Mouse (Mus musculus) midbrain, embryonic 10.5 days (tissue): ENCODE measurements at regions not wholly inside any gene's neighbourhood (a gene's known extent, or its start where the extent isn't known, plus 50 kb on each side); places are given as distances from the start of the nearest gene placed in this dataset.

Experiments
- DNase-seq: peaks from one replicate; pipeline ENCODE4 v3.0.0-alpha.2; 2017; ENCODE audit warnings: low spot score
- H3K27ac ChIP-seq: fragments of 300-500 bp; sonication (generic); replicated peaks from 2 replicates; pipeline ENCODE4 v1.5.1; 2016; ENCODE audit warnings: mild to moderate bottlenecking
- H3K27me3 ChIP-seq: fragments of 300-500 bp; sonication (generic); 2 replicates; pipeline ENCODE4 v1.6.1; 2016; ENCODE audit warnings: low read depth, mild to moderate bottlenecking; ENCODE audit not compliant: poor library complexity, severe bottlenecking
- H3K36me3 ChIP-seq: fragments of 300-500 bp; sonication (generic); 2 replicates; pipeline ENCODE4 v1.6.1; 2016; ENCODE audit warnings: mild to moderate bottlenecking, moderate library complexity
- H3K4me1 ChIP-seq: fragments of 300-500 bp; sonication (generic); 2 replicates; pipeline ENCODE4 v1.6.1; 2016
- H3K4me3 ChIP-seq: fragments of 300-500 bp; sonication (generic); 2 replicates; pipeline ENCODE4 v1.5.1; 2016; ENCODE audit warnings: mild to moderate bottlenecking, moderate library complexity
- H3K9me3 ChIP-seq: fragments of 300-500 bp; sonication (generic); replicated peaks from 2 replicates; pipeline ENCODE4 v1.6.1; 2016; ENCODE audit warnings: mild to moderate bottlenecking
- WGBS: fragments of 180-500 bp; shearing (Covaris S2); methylation state at CpG from one replicate; pipeline ENCODE4 v1.1.7; 2016; 5-methylcytosine and 5-hydroxymethylcytosine counted together

DNA sequence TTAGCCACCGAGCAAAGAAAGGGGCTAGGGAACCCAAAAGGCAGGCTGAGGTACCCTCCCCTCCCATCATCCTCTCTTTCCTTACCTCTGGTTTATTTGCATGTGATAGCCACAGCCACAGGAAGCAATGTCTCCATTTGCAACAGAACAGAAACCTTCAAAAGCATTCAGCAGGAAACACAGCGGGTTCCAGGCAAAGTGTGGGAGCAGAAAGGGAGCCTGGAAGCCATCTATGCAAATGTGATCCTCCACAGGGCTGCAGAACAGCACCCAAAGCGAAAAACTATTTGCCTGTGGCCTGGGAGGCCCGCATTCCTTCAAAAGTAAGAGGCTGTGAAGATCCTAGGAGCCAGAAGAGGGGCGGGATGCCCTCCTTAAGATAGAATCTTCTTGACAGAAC lies 177.6 kb downstream of the Sox9 start:
- Histone ChIP-seq H3K9me3 (no peaks in the 10 kb centered on the region), H3K4me3 (no peak overlapping the region), H3K27ac (peak overlapping the region; percentile 57; the same call in 1 of the 2 replicates), H3K36me3 (no peaks in the 10 kb centered on the region), H3K27me3 (peaks cover 22% of the 10 kb centered on the region), H3K4me1 (peaks cover 36% of the 10 kb centered on the region)
- no peak for DNase-seq
- 10% methylated on average over 5 of the region's 5 CpGs for WGBS

DNA sequence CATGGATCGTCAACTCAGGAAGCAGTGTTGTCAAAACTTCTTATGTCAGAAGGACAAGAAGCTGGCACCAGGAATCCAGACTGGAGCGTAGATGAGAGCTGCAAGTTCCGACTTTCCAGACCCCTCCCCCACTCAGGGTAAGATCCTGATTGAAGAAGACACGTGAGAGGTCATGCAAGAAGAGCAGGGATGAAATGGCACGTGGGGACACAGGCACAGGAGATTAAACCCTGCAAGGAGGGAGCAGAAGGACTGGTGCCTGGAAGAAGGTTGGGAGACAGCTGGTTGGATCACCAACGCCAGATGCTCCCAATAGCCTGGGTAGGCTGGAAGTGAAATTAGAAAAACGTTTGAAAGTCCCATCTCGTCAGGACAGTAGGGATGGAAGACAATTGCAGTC lies 191.3 kb downstream of the Sox9 start:
- no peak for DNase-seq
- Histone ChIP-seq H3K4me1 (peaks cover 29% of the 10 kb centered on the region), H3K4me3 (no peak overlapping the region), H3K27ac (0 out of 2 replicates have a peak overlapping the region, but pooled peaks have one; percentile 13), H3K36me3 (no peaks in the 10 kb centered on the region), H3K9me3 (no peaks in the 10 kb centered on the region), H3K27me3 (peaks cover 14% of the 10 kb centered on the region)
- 67% methylated on average over 8 of the region's 8 CpGs for WGBS

DNA sequence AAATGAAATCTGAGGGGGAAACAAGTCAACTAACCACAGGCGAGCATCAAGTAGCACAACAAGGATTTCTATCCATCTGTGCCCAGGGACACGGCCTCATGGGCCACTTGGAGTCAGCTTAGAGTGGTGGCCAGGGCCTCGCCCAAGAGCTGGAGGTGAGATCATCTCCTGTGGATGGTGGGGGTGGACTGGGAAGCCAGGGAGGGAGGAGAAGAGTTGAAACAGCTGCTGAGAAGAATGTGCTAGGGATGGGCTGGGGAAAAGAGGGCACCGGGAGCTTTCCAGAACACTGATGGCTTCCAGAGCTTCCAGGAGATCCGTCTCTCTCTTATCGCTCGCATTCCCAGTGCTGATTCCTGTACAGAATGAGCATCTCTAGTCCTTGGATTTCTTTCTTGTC lies 192.9 kb downstream of the Sox9 start:
- DNase-seq = no peak
- Histone ChIP-seq H3K27me3 (peaks cover 25% of the 10 kb centered on the region), H3K9me3 (no peaks in the 10 kb centered on the region), H3K36me3 (no peaks in the 10 kb centered on the region), H3K4me3 (no peak overlapping the region), H3K27ac (no peak overlapping the region), H3K4me1 (peaks cover 38% of the 10 kb centered on the region)
- 95% methylated on average over 7 of the region's 7 CpGs for WGBS

DNA sequence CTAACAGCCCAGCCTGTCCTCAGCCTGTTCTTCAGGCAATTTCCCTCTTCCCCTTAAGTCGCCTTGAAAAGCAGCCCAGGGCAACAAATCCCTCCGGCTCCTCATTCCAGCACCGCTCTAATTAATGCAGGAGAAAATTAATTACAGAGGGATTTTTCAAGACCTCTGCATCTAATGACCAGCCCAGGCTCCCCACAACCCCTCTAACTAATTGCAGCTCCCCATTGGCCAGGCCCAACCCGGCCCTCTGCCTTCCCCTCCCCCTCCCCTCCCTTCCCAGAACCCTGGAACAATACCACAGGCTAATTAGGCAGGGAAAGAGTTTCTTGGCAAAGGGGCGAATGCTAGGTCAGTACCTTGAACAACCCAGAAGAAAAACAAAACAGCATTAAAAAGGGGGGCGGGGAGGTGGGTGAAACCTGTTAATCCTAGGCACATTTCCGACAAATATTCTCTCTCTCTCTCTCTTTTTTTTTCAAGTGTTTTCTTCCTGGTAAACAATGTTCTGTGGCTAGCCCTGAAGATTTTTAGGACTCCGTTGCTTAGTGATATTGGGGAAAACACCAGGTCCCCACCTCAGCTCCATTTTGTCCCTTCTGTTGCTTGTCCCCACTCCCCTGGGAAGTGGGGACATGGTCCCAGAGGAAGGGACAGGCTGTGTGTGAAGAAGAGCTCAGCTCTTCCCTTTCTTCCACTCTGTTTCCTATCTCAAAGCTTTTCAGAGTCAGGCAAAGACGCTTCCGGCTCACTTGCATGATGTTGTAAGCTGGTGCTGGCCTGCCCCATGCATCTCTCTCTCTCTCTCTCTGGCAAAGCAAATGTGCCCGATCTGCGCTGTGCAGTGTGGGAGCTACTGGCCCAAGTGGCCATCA lies 195.1 kb downstream of the Sox9 start:
- no peak for DNase-seq
- Histone ChIP-seq H3K27ac (peak overlapping the region; percentile 79), H3K9me3 (no peaks in the 10 kb centered on the region), H3K4me1 (peaks cover 46% of the 10 kb centered on the region), H3K4me3 (peak overlapping the region; percentile 20; the same call in 1 of the 2 replicates), H3K36me3 (no peaks in the 10 kb centered on the region), H3K27me3 (peaks cover 25% of the 10 kb centered on the region)
- WGBS = 11% methylated on average over 12 of the region's 12 CpGs

DNA sequence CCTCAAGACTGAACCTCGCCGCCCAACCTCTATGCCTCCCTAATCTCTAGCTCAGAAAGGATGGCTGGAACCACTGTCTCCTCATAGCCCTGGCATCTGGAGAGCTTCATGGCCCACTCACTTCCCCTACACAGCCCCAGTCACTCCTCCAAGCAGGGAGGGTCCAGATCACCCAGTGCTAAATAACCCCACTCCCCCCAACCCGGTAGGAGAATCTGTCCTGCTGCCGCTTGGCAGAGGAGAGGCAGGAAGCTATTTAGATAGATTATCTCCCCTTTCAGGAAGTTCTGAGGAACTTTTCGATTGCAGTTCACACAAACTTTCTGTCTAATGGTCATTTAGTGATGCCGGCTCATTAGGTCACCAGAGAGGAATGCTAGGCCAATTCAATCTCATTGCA lies 196.9 kb downstream of the Sox9 start:
- 66% methylated on average over 6 of the region's 6 CpGs for WGBS
- no peak for DNase-seq
- Histone ChIP-seq H3K27me3 (peaks cover 25% of the 10 kb centered on the region), H3K4me1 (peaks cover 56% of the 10 kb centered on the region), H3K9me3 (no peaks in the 10 kb centered on the region), H3K4me3 (no peak overlapping the region), H3K36me3 (no peaks in the 10 kb centered on the region), H3K27ac (peak overlapping the region; percentile 79)

DNA sequence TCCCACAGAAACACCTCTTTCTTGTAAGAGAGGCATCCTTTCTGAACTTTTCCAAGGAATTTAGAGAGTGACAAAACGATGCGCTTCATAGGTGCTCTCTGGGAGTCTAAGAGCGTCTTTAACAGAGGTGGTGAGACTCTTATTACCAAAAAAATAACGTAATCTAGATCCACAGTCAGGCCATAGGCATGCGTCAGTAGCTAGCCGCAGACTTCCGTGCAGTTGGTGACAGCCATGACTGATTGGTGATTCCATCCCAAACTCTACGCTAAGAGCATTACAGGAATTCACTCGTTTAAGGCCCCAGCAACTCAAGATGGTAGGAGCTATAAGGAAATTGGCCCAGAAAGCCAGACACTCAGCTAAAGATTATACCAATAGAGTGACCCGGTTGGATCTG lies 197.4 kb downstream of the Sox9 start:
- 91% methylated on average over 10 of the region's 10 CpGs for WGBS
- H3K27me3 ChIP-seq = peaks cover 25% of the 10 kb centered on the region
- no peaks in the 10 kb centered on the region for H3K9me3 ChIP-seq
- H3K36me3 ChIP-seq = no peaks in the 10 kb centered on the region
- no peak for DNase-seq
- H3K4me1 ChIP-seq = peaks cover 56% of the 10 kb centered on the region
- H3K4me3 ChIP-seq = no peak overlapping the region
- peak overlapping the region; percentile 79; the same call in 1 of the 2 replicates for H3K27ac ChIP-seq

DNA sequence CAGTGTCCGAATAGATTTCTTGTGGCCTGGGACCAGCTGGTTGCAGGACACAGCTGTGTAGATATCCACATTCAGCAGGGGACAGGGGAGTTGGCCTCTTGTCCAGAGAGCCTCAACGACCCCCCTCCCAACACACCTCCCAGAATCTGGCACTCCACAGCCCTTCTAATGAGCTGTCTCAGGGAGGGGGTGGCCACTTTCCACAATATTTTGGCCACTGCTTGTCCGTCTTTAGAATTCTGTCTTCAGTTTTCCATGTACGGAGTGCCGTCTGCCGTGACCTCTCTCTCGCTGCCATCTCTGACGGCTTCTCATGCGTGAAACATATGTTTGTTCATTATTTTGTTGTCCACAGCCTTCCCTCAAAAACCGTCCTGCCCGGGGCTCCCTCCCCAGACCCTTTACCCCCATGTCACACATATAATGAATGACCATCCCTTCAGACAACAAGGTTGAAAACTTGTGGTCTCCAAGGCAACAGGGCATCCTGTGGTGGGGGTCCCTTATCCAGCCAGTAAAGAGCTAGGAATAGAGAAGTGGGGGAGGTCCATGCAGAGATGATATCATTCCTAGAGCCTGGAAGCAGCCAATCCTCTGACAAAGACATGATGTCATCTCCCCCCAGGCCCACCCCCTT lies 200.3 kb downstream of the Sox9 start:
- H3K27me3 ChIP-seq = peaks cover 27% of the 10 kb centered on the region
- DNase-seq = peak; percentile 51
- no peak overlapping the region for H3K4me3 ChIP-seq
- 72% methylated on average over 11 of the region's 11 CpGs for WGBS
- peaks cover 43% of the 10 kb centered on the region for H3K4me1 ChIP-seq
- H3K9me3 ChIP-seq = no peaks in the 10 kb centered on the region
- no peaks in the 10 kb centered on the region for H3K36me3 ChIP-seq
- peak overlapping the region; percentile 83 for H3K27ac ChIP-seq

DNA sequence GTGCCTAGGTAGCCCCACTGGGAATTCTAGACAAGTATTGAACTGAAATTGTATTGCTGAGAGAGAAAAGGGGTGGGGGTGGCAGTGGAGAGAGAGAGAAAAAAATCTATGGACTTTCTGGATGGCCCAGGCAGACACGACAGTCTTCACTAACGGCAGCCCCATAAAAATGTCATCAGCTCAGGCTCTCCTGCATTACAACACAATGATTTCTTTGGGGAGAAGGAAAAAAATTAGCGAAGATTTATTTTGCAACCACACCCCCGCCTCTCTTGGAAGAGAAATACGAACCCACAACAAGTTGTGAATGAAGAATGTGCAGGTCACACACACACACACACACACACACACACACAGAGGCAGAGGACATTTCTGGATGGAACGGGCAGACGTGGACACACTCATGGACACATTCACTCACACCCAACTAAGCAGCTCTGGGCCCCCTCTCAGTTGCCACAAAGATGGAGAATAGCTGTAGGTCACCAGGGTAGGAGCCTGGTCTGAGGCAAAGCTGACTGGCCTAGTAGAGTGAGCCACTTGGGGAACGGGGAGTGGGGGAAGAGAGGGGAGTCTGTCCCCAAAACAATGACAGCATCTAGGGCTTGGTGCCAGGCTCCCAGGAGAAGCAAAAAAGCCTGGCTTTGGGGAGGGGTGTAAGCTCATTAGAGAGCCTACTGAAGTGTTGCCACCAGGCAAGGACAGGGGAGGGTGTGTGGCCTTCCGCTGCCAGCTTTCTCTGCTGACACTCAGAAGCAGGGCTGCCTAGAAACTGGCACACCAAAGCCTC lies 201.0 kb downstream of the Sox9 start:
- peaks cover 41% of the 10 kb centered on the region for H3K4me1 ChIP-seq
- WGBS = 83% methylated on average over 9 of the region's 9 CpGs
- H3K4me3 ChIP-seq = no peak overlapping the region
- H3K36me3 ChIP-seq = no peaks in the 10 kb centered on the region
- DNase-seq = no peak
- H3K9me3 ChIP-seq = no peaks in the 10 kb centered on the region
- peak overlapping the region; percentile 83 for H3K27ac ChIP-seq
- H3K27me3 ChIP-seq = peaks cover 28% of the 10 kb centered on the region

DNA sequence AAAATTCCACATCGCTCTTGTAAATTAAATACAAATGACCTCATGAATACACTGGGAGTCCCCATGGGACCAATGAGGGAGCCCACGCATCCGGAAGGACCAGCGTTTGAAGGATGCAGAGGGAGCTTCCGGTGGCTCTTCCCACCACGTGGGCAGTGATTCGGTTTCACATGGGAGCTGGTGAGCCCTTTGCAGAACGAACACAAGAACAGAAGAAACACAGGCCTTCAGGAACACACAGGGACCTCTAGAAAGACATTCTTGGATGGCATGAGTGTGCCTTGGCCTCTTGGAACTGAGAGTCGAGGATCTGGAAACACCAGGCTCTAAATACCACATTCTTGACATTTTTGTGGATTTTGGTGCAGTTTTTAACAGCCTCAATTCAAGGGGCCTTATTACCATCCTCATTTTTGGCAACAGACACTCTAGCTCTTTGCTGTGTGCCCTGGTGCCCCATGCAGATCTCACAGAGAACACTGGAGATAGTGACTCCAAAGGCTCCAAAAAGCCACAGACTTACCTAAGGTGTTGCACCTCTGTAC lies 204.1 kb downstream of the Sox9 start:
- Histone ChIP-seq H3K36me3 (no peaks in the 10 kb centered on the region), H3K9me3 (no peaks in the 10 kb centered on the region), H3K27ac (no peak overlapping the region), H3K4me3 (no peak overlapping the region), H3K27me3 (peaks cover 35% of the 10 kb centered on the region), H3K4me1 (peaks cover 54% of the 10 kb centered on the region)
- DNase-seq = no peak
- WGBS = 86% methylated on average over 9 of the region's 9 CpGs

DNA sequence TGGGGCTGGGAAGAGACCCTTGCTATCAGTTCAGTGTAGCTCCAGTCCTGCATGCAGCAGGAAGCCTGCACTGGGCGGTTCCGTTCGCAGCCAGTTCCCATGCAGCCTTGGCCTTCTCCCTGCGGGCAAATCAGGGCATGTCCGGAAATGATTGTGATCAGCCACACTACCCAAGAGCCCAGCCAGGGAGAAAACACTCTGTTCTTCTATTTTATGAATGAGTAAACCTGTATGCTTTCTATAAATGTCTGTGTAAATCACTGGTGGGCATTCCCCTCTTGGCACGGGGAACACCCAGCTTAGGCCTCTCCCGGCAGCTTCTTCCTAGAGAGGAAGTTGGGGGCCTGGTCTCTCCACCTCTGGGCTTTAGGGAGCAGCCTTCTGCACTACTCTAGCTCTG lies 205.8 kb downstream of the Sox9 start:
- peaks cover 54% of the 10 kb centered on the region for H3K4me1 ChIP-seq
- H3K27ac ChIP-seq = peak overlapping the region; percentile 53
- 92% methylated on average over 7 of the region's 7 CpGs for WGBS

DNA sequence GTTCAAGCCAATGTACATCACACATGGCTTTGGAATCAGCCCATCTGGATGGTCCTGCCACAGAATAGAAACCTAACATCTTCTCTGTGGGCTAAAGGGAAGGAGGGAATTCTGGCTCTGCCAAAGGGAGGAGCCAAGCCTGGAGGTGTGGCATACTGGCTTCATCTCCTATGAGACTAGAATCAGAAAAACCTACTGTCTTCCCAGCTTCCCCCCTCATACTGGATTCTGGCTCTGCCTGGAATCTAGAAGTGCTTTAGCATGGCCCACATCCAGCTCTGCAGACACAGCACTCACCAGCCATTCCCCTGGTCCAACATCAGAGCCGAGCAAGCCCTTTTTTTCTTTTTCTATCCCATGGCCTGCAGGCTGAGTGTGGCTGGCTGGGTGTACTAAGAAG lies 206.9 kb downstream of the Sox9 start:
- Histone ChIP-seq H3K9me3 (no peaks in the 10 kb centered on the region), H3K27ac (peak overlapping the region; percentile 74), H3K36me3 (no peaks in the 10 kb centered on the region), H3K27me3 (peaks cover 44% of the 10 kb centered on the region), H3K4me1 (peaks cover 44% of the 10 kb centered on the region), H3K4me3 (no peak overlapping the region)
- no peak for DNase-seq
- 75% methylated on average over 1 of the region's 1 CpGs for WGBS

More for the DNA sequence above, 205.8 kb downstream of the Sox9 start:
- Histone ChIP-seq H3K9me3 (no peaks in the 10 kb centered on the region), H3K4me3 (no peak overlapping the region), H3K27me3 (peaks cover 42% of the 10 kb centered on the region), H3K36me3 (no peaks in the 10 kb centered on the region)
- DNase-seq = no peak

DNA sequence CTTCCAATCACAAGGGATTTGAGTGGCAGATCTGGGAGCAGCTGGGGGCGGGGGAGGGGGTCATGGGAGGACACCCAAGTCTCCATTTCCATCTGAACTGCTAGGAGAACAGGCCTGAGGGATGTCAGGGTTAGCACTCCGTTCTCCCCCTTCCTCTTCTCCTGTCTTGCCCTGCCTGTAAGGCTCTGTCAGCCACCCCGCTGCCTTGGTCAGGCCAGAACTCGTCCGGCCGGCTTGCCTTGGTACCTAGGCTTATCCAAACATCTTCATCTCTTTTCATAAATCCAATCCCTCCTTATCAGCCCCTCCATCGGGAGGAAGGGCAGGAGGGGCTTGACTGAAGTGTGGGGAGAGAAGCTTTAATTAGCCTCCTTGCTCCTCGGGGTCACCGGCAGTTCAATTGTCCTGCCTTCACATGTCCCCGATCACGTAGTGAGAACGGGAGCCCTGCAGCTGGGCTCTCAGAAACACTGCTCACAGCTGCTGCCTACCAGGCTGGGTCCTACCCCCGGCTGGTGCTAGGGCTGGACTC lies 208.0 kb downstream of the Sox9 start:
- 33% methylated on average over 13 of the region's 13 CpGs for WGBS
- H3K27me3 ChIP-seq = peaks cover 44% of the 10 kb centered on the region
- peaks cover 44% of the 10 kb centered on the region for H3K4me1 ChIP-seq
- no peaks in the 10 kb centered on the region for H3K36me3 ChIP-seq
- H3K4me3 ChIP-seq = no peak overlapping the region
- no peaks in the 10 kb centered on the region for H3K9me3 ChIP-seq
- peak; percentile 44 for DNase-seq
- H3K27ac ChIP-seq = peak overlapping the region; percentile 74
